Mouse (Mus musculus): ENCODE results near the gene Trrap. TPM values are rescaled to one million over a fixed set of nuclear protein-coding genes. Genes with fewer than 3 reads are reported as not detected.

Trrap gene
- total and polyA plus RNA-seq, 3 experiments: 44.1 to 91.6 (median 45.6) TPM

DNA sequence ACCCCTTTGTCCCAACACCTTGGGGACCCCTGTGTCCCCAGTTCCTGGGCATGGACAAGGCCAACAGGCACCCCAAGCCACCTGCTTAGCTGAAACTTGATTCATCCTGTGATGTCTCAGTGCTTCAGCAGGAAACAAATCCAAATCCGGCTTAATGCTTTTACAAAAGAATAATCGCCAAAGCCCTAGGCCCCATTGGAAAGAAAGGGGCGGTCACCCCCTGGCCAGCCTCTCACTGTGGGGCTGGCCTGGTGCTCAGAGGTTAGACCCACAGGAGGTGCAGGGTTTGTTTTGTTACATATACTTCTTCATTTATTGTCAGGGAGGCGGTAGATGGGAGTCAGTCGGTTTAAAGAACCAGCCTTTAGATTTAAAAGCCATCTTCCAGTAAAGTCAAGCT, 39.3 kb upstream of the Trrap start:
- Histone ChIP-seq H3K79me2 (ENCODE audit: control insufficient read depth, insufficient read depth, low read length, poor library complexity) (no peaks in the 10 kb centered on the region), H3K27me3 (ENCODE audit: control insufficient read depth in 1 of 2, insufficient read depth in 2 of 2, low read length in 2 of 2) (no peaks in the 10 kb centered on the region; a peak in 1 of 4 replicates), H3K9me3 (replicated peaks; ENCODE audit: insufficient read depth, low read length) (no peaks in the 10 kb centered on the region), H3K4me3 (ENCODE audit: control insufficient read depth in 1 of 2, insufficient read depth in 1 of 2, low read depth in 2 of 2, low read length in 2 of 2) (no peak overlapping the region), H3K36me3 (ENCODE audit: control insufficient read depth in 1 of 2, insufficient read depth in 2 of 2, low read length in 2 of 2) (no peaks in the 10 kb centered on the region), H3K9ac (ENCODE audit: control insufficient read depth, low read depth, low read length, poor library complexity, severe bottlenecking) (no peak overlapping the region), H3K27ac (ENCODE audit: control insufficient read depth, low read depth, low read length) (no peak overlapping the region), H3K4me1 (ENCODE audit: control insufficient read depth in 1 of 2, insufficient read depth in 2 of 2, low read length in 2 of 2) (no peaks in the 10 kb centered on the region)
- no peak for DNase-seq (ENCODE audit: low read depth, low spot score)
- TF ChIP-seq TCF12 (IDR thresholded peaks at IDR 0.05; ENCODE audit: low read depth, low read length) (no peak), CHD1 (IDR thresholded peaks at IDR 0.05; ENCODE audit: low read depth, low read length) (no peak), NELFE (IDR thresholded peaks at IDR 0.05; ENCODE audit: low read depth, low read length) (no peak)

DNA sequence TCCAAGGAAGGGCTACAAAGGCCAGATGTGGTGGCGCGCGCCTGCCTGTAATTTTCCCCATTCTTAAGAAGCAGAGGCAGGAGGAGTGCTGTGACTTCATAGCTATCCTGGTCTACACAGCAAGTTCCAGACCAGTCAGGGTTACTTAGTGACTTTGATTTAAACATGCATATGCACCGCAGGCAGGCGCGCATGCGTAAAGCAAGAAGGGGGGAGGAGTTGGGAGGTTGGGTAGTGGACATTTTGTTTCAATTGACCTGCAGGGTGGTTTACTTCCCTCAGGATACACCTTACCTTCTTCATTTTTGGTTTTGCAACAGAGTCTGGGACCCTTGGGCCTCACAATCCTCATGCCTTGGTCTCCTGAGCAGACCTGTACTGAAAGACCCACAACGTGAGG, 38.3 kb upstream of the Trrap start:
- no peaks in the 10 kb centered on the region for H3K9me3 ChIP-seq (replicated peaks; ENCODE audit: insufficient read depth, low read length)
- DNase-seq (ENCODE audit: low read depth, low spot score): no peak
- no peak for TF ChIP-seq CTCF (IDR thresholded peaks at IDR 0.05 in 2 of 3, conservative IDR thresholded peaks at IDR 0.05 in 1 of 3; ENCODE audit: control insufficient read depth in 1 of 3, insufficient read depth in 1 of 3, low read depth in 2 of 3, low read length in 3 of 3, poor library complexity in 1 of 3, severe bottlenecking in 1 of 3)
- no peak for TF ChIP-seq MAX (IDR thresholded peaks at IDR 0.05; ENCODE audit: low read length)
- TF ChIP-seq POLR2AphosphoS5 (IDR thresholded peaks at IDR 0.05; ENCODE audit: borderline replicate concordance, low read depth, low read length): no peak
- TF ChIP-seq CHD1 (IDR thresholded peaks at IDR 0.05; ENCODE audit: low read depth, low read length): no peak
- no peak for TF ChIP-seq NRF1 (IDR thresholded peaks at IDR 0.05; ENCODE audit: insufficient read depth, low read depth, low read length, poor library complexity, severe bottlenecking)
- no peak for TF ChIP-seq MYB (IDR thresholded peaks at IDR 0.05; ENCODE audit: low read depth, low read length)
- no peak for TF ChIP-seq ZMIZ1 (IDR thresholded peaks at IDR 0.05; ENCODE audit: low read depth, low read length)
- TF ChIP-seq JUND (IDR thresholded peaks at IDR 0.05; ENCODE audit: low read depth, low read length): no peak
- TF ChIP-seq MAFK (IDR thresholded peaks at IDR 0.05; ENCODE audit: borderline replicate concordance, low read depth, low read length): no peak
- TF ChIP-seq NELFE (IDR thresholded peaks at IDR 0.05; ENCODE audit: low read depth, low read length): no peak
- TF ChIP-seq USF1 (IDR thresholded peaks at IDR 0.05; ENCODE audit: low read depth, low read length): no peak
- TF ChIP-seq MAZ (IDR thresholded peaks at IDR 0.05; ENCODE audit: low read depth, low read length): no peak
- TF ChIP-seq SIN3A (IDR thresholded peaks at IDR 0.05; ENCODE audit: low read length): no peak
- no peaks in the 10 kb centered on the region for H3K79me2 ChIP-seq (ENCODE audit: control insufficient read depth, insufficient read depth, low read length, poor library complexity)
- H3K9ac ChIP-seq (ENCODE audit: control insufficient read depth, low read depth, low read length, poor library complexity, severe bottlenecking): no peak overlapping the region
- no peak overlapping the region for H3K27ac ChIP-seq (ENCODE audit: control insufficient read depth, low read depth, low read length)
- H3K36me3 ChIP-seq (ENCODE audit: control insufficient read depth in 1 of 2, insufficient read depth in 2 of 2, low read length in 2 of 2): no peaks in the 10 kb centered on the region
- H3K4me1 ChIP-seq (ENCODE audit: control insufficient read depth in 1 of 2, insufficient read depth in 2 of 2, low read length in 2 of 2): no peaks in the 10 kb centered on the region
- H3K27me3 ChIP-seq (ENCODE audit: control insufficient read depth in 1 of 2, insufficient read depth in 2 of 2, low read length in 2 of 2): no peaks in the 10 kb centered on the region
- no peak overlapping the region for H3K4me3 ChIP-seq (ENCODE audit: control insufficient read depth in 1 of 2, insufficient read depth in 1 of 2, low read depth in 2 of 2, low read length in 2 of 2)

DNA sequence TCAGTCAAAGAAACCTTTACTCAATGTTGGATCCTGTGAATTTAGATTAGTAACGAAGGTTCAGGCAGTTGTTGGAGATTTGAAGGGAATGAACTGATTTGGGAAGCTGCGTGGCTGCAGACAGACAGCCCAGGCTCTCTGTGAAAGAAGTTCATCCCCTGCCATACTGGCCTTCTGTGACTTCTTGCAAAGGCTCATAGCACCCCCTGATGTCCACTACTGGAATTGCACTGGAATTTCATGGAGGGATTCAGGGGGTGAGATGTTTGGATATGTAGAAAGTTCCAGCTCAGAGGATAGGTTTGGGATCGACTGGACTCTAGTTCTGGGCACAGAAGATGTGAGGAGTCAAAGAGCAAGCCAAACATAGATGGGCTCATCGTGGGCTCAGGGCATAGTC, 33.6 kb upstream of the Trrap start:
- no peak overlapping the region for H3K4me3 ChIP-seq (ENCODE audit: control insufficient read depth in 1 of 2, insufficient read depth in 1 of 2, low read depth in 2 of 2, low read length in 2 of 2)
- H3K4me1 ChIP-seq (ENCODE audit: control insufficient read depth in 1 of 2, insufficient read depth in 2 of 2, low read length in 2 of 2): no peaks in the 10 kb centered on the region
- H3K36me3 ChIP-seq (ENCODE audit: control insufficient read depth in 1 of 2, insufficient read depth in 2 of 2, low read length in 2 of 2): no peaks in the 10 kb centered on the region
- H3K27ac ChIP-seq (ENCODE audit: control insufficient read depth, low read depth, low read length): no peak overlapping the region
- H3K79me2 ChIP-seq (ENCODE audit: control insufficient read depth, insufficient read depth, low read length, poor library complexity): no peaks in the 10 kb centered on the region
- H3K9me3 ChIP-seq (replicated peaks; ENCODE audit: insufficient read depth, low read length): no peaks in the 10 kb centered on the region
- TF ChIP-seq ZC3H11A (IDR thresholded peaks at IDR 0.05; ENCODE audit: low read depth, low read length) (peak; percentile 53), UBTF (IDR thresholded peaks at IDR 0.05; ENCODE audit: borderline replicate concordance, insufficient read depth, low read depth, low read length) (no peak), RAD21 (IDR thresholded peaks at IDR 0.05; ENCODE audit: low read depth, low read length) (peak; percentile 90), SMC3 (IDR thresholded peaks at IDR 0.05; ENCODE audit: low read depth, low read length) (peak; percentile 68), HCFC1 (IDR thresholded peaks at IDR 0.05; ENCODE audit: low read depth, low read length) (no peak), CTCF (IDR thresholded peaks at IDR 0.05 in 2 of 3, conservative IDR thresholded peaks at IDR 0.05 in 1 of 3; ENCODE audit: control insufficient read depth in 1 of 3, insufficient read depth in 1 of 3, low read depth in 2 of 3, low read length in 3 of 3, poor library complexity in 1 of 3, severe bottlenecking in 1 of 3) (peak; percentile 68 to 88 (median 82)), USF1 (IDR thresholded peaks at IDR 0.05; ENCODE audit: low read depth, low read length) (no peak), MAX (IDR thresholded peaks at IDR 0.05; ENCODE audit: low read length) (no peak), POLR2A (IDR thresholded peaks at IDR 0.05; ENCODE audit: control insufficient read depth in 1 of 2, insufficient read depth in 1 of 2, low read depth in 1 of 2, low read length in 2 of 2, poor library complexity in 1 of 2) (no peak), EP300 (IDR thresholded peaks at IDR 0.05; ENCODE audit: low read depth in 1 of 2, low read length in 2 of 2) (no peak), ELF1 (IDR thresholded peaks at IDR 0.05; ENCODE audit: low read depth, low read length) (no peak)
- no peaks in the 10 kb centered on the region for H3K27me3 ChIP-seq (ENCODE audit: control insufficient read depth in 1 of 2, insufficient read depth in 2 of 2, low read length in 2 of 2)
- peak; percentile 66 for DNase-seq (ENCODE audit: low read depth, low spot score)
- no peak overlapping the region for H3K9ac ChIP-seq (ENCODE audit: control insufficient read depth, low read depth, low read length, poor library complexity, severe bottlenecking)
